Mouse (Mus musculus): ENCODE results near the gene Rad51c. TPM values are rescaled to one million over a fixed set of nuclear protein-coding genes. Genes with fewer than 3 reads are reported as not detected.
"Not testable (repeated sequence)": the region's sequence is repeated elsewhere in the genome, so short reads cannot be mapped to it uniquely, and the experiment has no call there.

The Rad51c gene
- total RNA-seq (2014; rRNA removed) (3.5 and 3.7 TPM in 2 replicates), polyA plus RNA-seq (2015; fragmentation: Nextera tagmentation; extraction: Ambion mirVana) (2.0 and 4.2 TPM in 2 replicates)

GRCm38 (mm10) chr11:87404876-87405275, at the start of gene Rad51c, which contains the start of gene Tex14:
Rad51c (minus strand) TSS chr11:87404954.
Tex14 (plus strand) TSS chr11:87405065.
- Histone ChIP-seq H3K36me3 (ENCODE audit: insufficient read depth, low read length) (no peaks in the 10 kb centered on the region), H3K4me3 (ENCODE audit: low read length) (peak within 1 kb of the TSS; percentile 69), H3K9me3 (ENCODE audit: low read length) (no peaks in the 10 kb centered on the region), H3K27me3 (ENCODE audit: insufficient read depth, low read length) (no peaks in the 10 kb centered on the region), H3K27ac (peak within 1 kb of the TSS; percentile 88), H3K4me2 (ENCODE audit: low read depth, low read length) (peak within 1 kb of the TSS; percentile 63), H3K9ac (replicated peaks; ENCODE audit: low read length) (peak within 1 kb of the TSS; percentile 73), H3K4me1 (ENCODE audit: insufficient read depth, low read length) (no peaks in the 10 kb centered on the region)
- ATAC-seq (no peak; the same call in 1 of the 2 replicates), DNase-seq (ENCODE audit: low spot score) (no peak)
- TF ChIP-seq CTCF (IDR thresholded peaks at IDR 0.05; ENCODE audit: low read depth): no peak
- WGBS: 77% methylated on average over 27 of the region's 27 CpGs

- no peak overlapping the region for H3K27ac ChIP-seq
- no peak overlapping the region for H3K4me3 ChIP-seq (ENCODE audit: low read length)
- no peaks in the 10 kb centered on the region for H3K4me1 ChIP-seq (ENCODE audit: insufficient read depth, low read length)
- H3K4me2 ChIP-seq (ENCODE audit: low read depth, low read length): no peak overlapping the region
- no peak overlapping the region for H3K9ac ChIP-seq (replicated peaks; ENCODE audit: low read length)
- H3K9me3 ChIP-seq (ENCODE audit: low read length): no peaks in the 10 kb centered on the region
- no peaks in the 10 kb centered on the region for H3K27me3 ChIP-seq (ENCODE audit: insufficient read depth, low read length)
- TF ChIP-seq CTCF (IDR thresholded peaks at IDR 0.05; ENCODE audit: low read depth): no peak
- ATAC-seq (no peak), DNase-seq (ENCODE audit: low spot score) (no peak)
- WGBS: 90% methylated on average over 2 of the region's 2 CpGs
- H3K36me3 ChIP-seq (ENCODE audit: insufficient read depth, low read length): no peaks in the 10 kb centered on the region
Measured at GRCm38 (mm10) chr11:87454035-87454690, 49.4 kb upstream of the Rad51c start.

GRCm38 (mm10) chr11:87453216-87454034, 48.7 kb upstream of the Rad51c start:
- Histone ChIP-seq H3K27ac (no peak overlapping the region), H3K36me3 (ENCODE audit: insufficient read depth, low read length) (no peaks in the 10 kb centered on the region), H3K4me2 (ENCODE audit: low read depth, low read length) (no peak overlapping the region), H3K4me1 (ENCODE audit: insufficient read depth, low read length) (no peaks in the 10 kb centered on the region), H3K4me3 (ENCODE audit: low read length) (no peak overlapping the region), H3K9me3 (ENCODE audit: low read length) (no peaks in the 10 kb centered on the region), H3K9ac (replicated peaks; ENCODE audit: low read length) (no peak overlapping the region), H3K27me3 (ENCODE audit: insufficient read depth, low read length) (no peaks in the 10 kb centered on the region)
- WGBS: 27% methylated on average over 13 of the region's 13 CpGs
- DNase-seq (ENCODE audit: low spot score) (no peak), ATAC-seq (no peak)
- no peak for TF ChIP-seq CTCF (IDR thresholded peaks at IDR 0.05; ENCODE audit: low read depth)

- H3K4me2 ChIP-seq (ENCODE audit: low read depth, low read length); H3K27me3 ChIP-seq (ENCODE audit: insufficient read depth, low read length); DNase-seq (ENCODE audit: low spot score); H3K27ac ChIP-seq; ATAC-seq; H3K4me3 ChIP-seq (ENCODE audit: low read length); H3K4me1 ChIP-seq (ENCODE audit: insufficient read depth, low read length); H3K9me3 ChIP-seq (ENCODE audit: low read length); H3K9ac ChIP-seq (replicated peaks; ENCODE audit: low read length); H3K36me3 ChIP-seq (ENCODE audit: insufficient read depth, low read length): not testable (repeated sequence)
- 71% methylated on average over 6 of the region's 8 CpGs for WGBS
Measured at GRCm38 (mm10) chr11:87452779-87453178, 48.0 kb upstream of the Rad51c start.

- WGBS: 51% methylated on average over 5 of the region's 5 CpGs
- H3K36me3 ChIP-seq (ENCODE audit: insufficient read depth, low read length); H3K9ac ChIP-seq (replicated peaks; ENCODE audit: low read length); H3K4me3 ChIP-seq (ENCODE audit: low read length); H3K27ac ChIP-seq; DNase-seq (ENCODE audit: low spot score); H3K4me2 ChIP-seq (ENCODE audit: low read depth, low read length); H3K9me3 ChIP-seq (ENCODE audit: low read length); H3K27me3 ChIP-seq (ENCODE audit: insufficient read depth, low read length); ATAC-seq; H3K4me1 ChIP-seq (ENCODE audit: insufficient read depth, low read length): not testable (repeated sequence)
Measured at GRCm38 (mm10) chr11:87449847-87450246, 45.1 kb upstream of the Rad51c start.

- no peak overlapping the region for H3K27ac ChIP-seq
- H3K9ac ChIP-seq (replicated peaks; ENCODE audit: low read length): no peak overlapping the region
- no peaks in the 10 kb centered on the region for H3K36me3 ChIP-seq (ENCODE audit: insufficient read depth, low read length)
- no peak for DNase-seq (ENCODE audit: low spot score)
- no peaks in the 10 kb centered on the region for H3K4me1 ChIP-seq (ENCODE audit: insufficient read depth, low read length)
- TF ChIP-seq CTCF (IDR thresholded peaks at IDR 0.05; ENCODE audit: low read depth): no peak
- ATAC-seq: no peak
- H3K27me3 ChIP-seq (ENCODE audit: insufficient read depth, low read length): no peaks in the 10 kb centered on the region
- H3K4me3 ChIP-seq (ENCODE audit: low read length): no peak overlapping the region
- no peaks in the 10 kb centered on the region for H3K9me3 ChIP-seq (ENCODE audit: low read length)
- H3K4me2 ChIP-seq (ENCODE audit: low read depth, low read length): no peak overlapping the region
- 12% methylated on average over 3 of the region's 3 CpGs for WGBS
Measured at GRCm38 (mm10) chr11:87449200-87449547, 44.4 kb upstream of the Rad51c start.

- H3K4me2 ChIP-seq (ENCODE audit: low read depth, low read length): peak overlapping the region; percentile 53; the same call in 1 of the 2 replicates
- ATAC-seq: peak; percentile 97
- H3K4me3 ChIP-seq (ENCODE audit: low read length); H3K36me3 ChIP-seq (ENCODE audit: insufficient read depth, low read length); H3K4me1 ChIP-seq (ENCODE audit: insufficient read depth, low read length); H3K27me3 ChIP-seq (ENCODE audit: insufficient read depth, low read length); H3K9me3 ChIP-seq (ENCODE audit: low read length): not testable (repeated sequence)
- WGBS: under 1% methylated on average over 6 of the region's 32 CpGs
- H3K9ac ChIP-seq (replicated peaks; ENCODE audit: low read length): peak overlapping the region; percentile 38; the same call in 1 of the 2 replicates
- peak; percentile 76 for DNase-seq (ENCODE audit: low spot score)
- peak overlapping the region; percentile 74; the same call in 1 of the 2 replicates for H3K27ac ChIP-seq
Measured at GRCm38 (mm10) chr11:87448476-87449199, 43.9 kb upstream of the Rad51c start.

- peak; percentile 96 for ATAC-seq
- H3K4me3 ChIP-seq (ENCODE audit: low read length): peak overlapping the region; percentile 30
- under 1% methylated on average over 30 of the region's 34 CpGs for WGBS
Measured at GRCm38 (mm10) chr11:87448081-87448475, 43.3 kb upstream of the Rad51c start.

More at GRCm38 (mm10) chr11:87448081-87448475, 43.3 kb upstream of the Rad51c start:
- not testable (repeated sequence) for H3K9me3 ChIP-seq (ENCODE audit: low read length); H3K36me3 ChIP-seq (ENCODE audit: insufficient read depth, low read length); H3K27me3 ChIP-seq (ENCODE audit: insufficient read depth, low read length); H3K4me1 ChIP-seq (ENCODE audit: insufficient read depth, low read length)
- Histone ChIP-seq H3K27ac (peak overlapping the region; percentile 74), H3K9ac (replicated peaks; ENCODE audit: low read length) (peak overlapping the region; percentile 38), H3K4me2 (ENCODE audit: low read depth, low read length) (peak overlapping the region; percentile 53)
- DNase-seq (ENCODE audit: low spot score): peak; percentile 76
